ENCODE assay signal across 10 mouse cellular contexts in the genomic region with DNA sequence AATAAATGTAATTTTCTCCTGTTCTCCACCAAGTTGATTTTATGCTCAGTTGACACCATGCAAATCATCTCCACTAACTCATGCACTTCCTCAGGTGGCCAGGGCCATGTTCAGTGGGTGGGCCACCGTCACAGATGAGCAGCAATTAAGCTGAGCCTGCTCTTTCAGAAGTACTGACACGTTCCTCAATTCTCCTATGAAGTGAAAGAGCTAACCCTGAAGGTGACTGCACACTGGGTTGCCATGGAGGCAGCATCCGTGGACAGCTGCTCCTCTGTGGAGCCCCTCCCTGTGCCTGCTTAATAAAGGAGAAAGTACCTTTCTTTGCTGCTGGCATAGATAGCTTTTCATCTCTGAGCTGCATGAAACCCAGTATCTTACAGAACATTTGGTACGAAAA.
DNase-seq lines count a peak whose midpoint lies in the region; ATAC-seq and TF ChIP-seq lines count a peak whose summit lies in the region.
"Had no signal": no experiment of that assay in that cellular context is flagged by ENCODE, and none has a peak within 500 bp of the region (broad histone marks: within the 10 kb centered on the region; RNA-seq: fewer than 3 reads in every experiment).

No protein-coding gene starts in this region.

- peak; percentile 11 for DNase-seq in retina, postnatal 1 day
- no peak for DNase-seq in retina, embryonic 14.5 days (ENCODE audit: low spot score)
- DNase-seq in adrenal gland, postnatal 14 days: no peak
- DNase-seq in stomach, postnatal 0 days (ENCODE audit: low spot score): no peak
- DNase-seq: liver, postnatal 0 days; thymus, adult 2 months had no signal

- no peak overlapping the region for H3K4me3 ChIP-seq in forebrain, embryonic 16.5 days (replicated peaks; ENCODE audit: low read length)
- no peak overlapping the region for H3K4me3 ChIP-seq in midbrain, embryonic 13.5 days (replicated peaks)
- H3K4me3 ChIP-seq in stomach, postnatal 0 days (ENCODE audit: low read depth, low read length): no peak overlapping the region
- no peak overlapping the region for H3K4me3 ChIP-seq in intestine, embryonic 15.5 days (replicated peaks)
- H3K4me3 ChIP-seq: heart, embryonic 13.5 days had no signal

- no peaks in the 10 kb centered on the region for H3K27me3 ChIP-seq in forebrain, embryonic 16.5 days (replicated peaks; ENCODE audit: control insufficient read depth, insufficient read depth, low read length)
- H3K27me3 ChIP-seq in midbrain, embryonic 13.5 days: no peaks in the 10 kb centered on the region
- no peaks in the 10 kb centered on the region for H3K27me3 ChIP-seq in stomach, postnatal 0 days (ENCODE audit: control insufficient read depth, insufficient read depth, low read length)
- no peaks in the 10 kb centered on the region for H3K27me3 ChIP-seq in intestine, embryonic 15.5 days (replicated peaks)
- H3K27me3 ChIP-seq: heart, embryonic 13.5 days had no signal

- no peak overlapping the region for H3K9ac ChIP-seq in forebrain, embryonic 16.5 days (replicated peaks; ENCODE audit: low read depth, low read length)
- no peak overlapping the region for H3K9ac ChIP-seq in midbrain, embryonic 13.5 days (replicated peaks)
- H3K9ac ChIP-seq in stomach, postnatal 0 days (ENCODE audit: low read length): no peak overlapping the region
- H3K9ac ChIP-seq in intestine, embryonic 15.5 days: no peak overlapping the region
- H3K9ac ChIP-seq: heart, embryonic 13.5 days; liver, postnatal 0 days had no signal

- TF ChIP-seq EP300 in stomach, postnatal 0 days (optimal IDR thresholded peaks at IDR 0.05): no peak

- H3K9me3 ChIP-seq in forebrain, embryonic 16.5 days (ENCODE audit: control insufficient read depth, low read length): no peaks in the 10 kb centered on the region
- no peaks in the 10 kb centered on the region for H3K9me3 ChIP-seq in midbrain, embryonic 13.5 days
- H3K9me3 ChIP-seq in stomach, postnatal 0 days (ENCODE audit: control insufficient read depth, low read length): no peaks in the 10 kb centered on the region
- H3K9me3 ChIP-seq in intestine, embryonic 15.5 days: no peaks in the 10 kb centered on the region
- H3K9me3 ChIP-seq: heart, embryonic 13.5 days had no signal

- H3K36me3 ChIP-seq in forebrain, embryonic 16.5 days (ENCODE audit: control insufficient read depth, insufficient read depth): no peaks in the 10 kb centered on the region
- no peaks in the 10 kb centered on the region for H3K36me3 ChIP-seq in midbrain, embryonic 13.5 days
- H3K36me3 ChIP-seq in stomach, postnatal 0 days (ENCODE audit: control insufficient read depth, insufficient read depth, low read length): no peaks in the 10 kb centered on the region
- H3K36me3 ChIP-seq in intestine, embryonic 15.5 days: no peaks in the 10 kb centered on the region
- H3K36me3 ChIP-seq: heart, embryonic 13.5 days had no signal

- peak overlapping the region; percentile 10; the same call in 1 of the 2 replicates for H3K27ac ChIP-seq in forebrain, embryonic 16.5 days (ENCODE audit: low read length)
- H3K27ac ChIP-seq in midbrain, embryonic 13.5 days: peak overlapping the region; percentile 76
- H3K27ac ChIP-seq in stomach, postnatal 0 days (replicated peaks): no peak overlapping the region
- no peak overlapping the region for H3K27ac ChIP-seq in intestine, embryonic 15.5 days
- H3K27ac ChIP-seq: heart, embryonic 13.5 days had no signal

- TF ChIP-seq CTCF in stomach, postnatal 0 days (IDR thresholded peaks at IDR 0.05; ENCODE audit: low read depth): no peak

- peaks cover 3% of the 10 kb centered on the region; the same call in 1 of the 2 replicates for H3K4me1 ChIP-seq in forebrain, embryonic 16.5 days (replicated peaks; ENCODE audit: control insufficient read depth, insufficient read depth, low read length)
- peaks cover 15% of the 10 kb centered on the region for H3K4me1 ChIP-seq in midbrain, embryonic 13.5 days (replicated peaks)
- no peaks in the 10 kb centered on the region for H3K4me1 ChIP-seq in stomach, postnatal 0 days (replicated peaks; ENCODE audit: control insufficient read depth, insufficient read depth)
- H3K4me1 ChIP-seq in intestine, embryonic 15.5 days (replicated peaks): no peaks in the 10 kb centered on the region
- H3K4me1 ChIP-seq: heart, embryonic 13.5 days had no signal

- ATAC-seq in forebrain, embryonic 16.5 days: peak; percentile 75
- ATAC-seq in midbrain, embryonic 13.5 days: peak; percentile 95
- ATAC-seq in stomach, postnatal 0 days (ENCODE audit: low FRiP score, low TSS enrichment): no peak
- ATAC-seq in intestine, embryonic 15.5 days: no peak
- ATAC-seq: liver, postnatal 0 days had no signal

- H3K4me2 ChIP-seq in forebrain, embryonic 16.5 days (ENCODE audit: low read length): no peak overlapping the region
- H3K4me2 ChIP-seq in midbrain, embryonic 13.5 days (replicated peaks): no peak overlapping the region
- no peak overlapping the region for H3K4me2 ChIP-seq in stomach, postnatal 0 days (replicated peaks; ENCODE audit: low read depth)
- H3K4me2 ChIP-seq in intestine, embryonic 15.5 days (replicated peaks): no peak overlapping the region
- H3K4me2 ChIP-seq: heart, embryonic 13.5 days had no signal

- WGBS in forebrain, embryonic 16.5 days: 25% methylated on average over 4 of the region's 4 CpGs
- 22% methylated on average over 4 of the region's 4 CpGs for WGBS in midbrain, embryonic 13.5 days
- 58% methylated on average over 4 of the region's 4 CpGs for WGBS in stomach, postnatal 0 days
- 63% methylated on average over 4 of the region's 4 CpGs for WGBS in intestine, embryonic 15.5 days

Comparison
In these comparisons a context has a peak if more than half of its experiments do, and no peak if none do; other contexts are left out.
1. ATAC-seq: peak in forebrain, embryonic 16.5 days (single experiment) and midbrain, embryonic 13.5 days (single experiment); none in stomach, postnatal 0 days (single experiment) and intestine, embryonic 15.5 days (single experiment).
2. H3K27ac ChIP-seq: peak in forebrain, embryonic 16.5 days (single experiment) and midbrain, embryonic 13.5 days (single experiment); none in stomach, postnatal 0 days (single experiment) and intestine, embryonic 15.5 days (single experiment).